ENCODE assay signal across 10 mouse cellular contexts in genomic region chr11:114311640-114312039, GRCm38 (mm10).
"Had no signal": no experiment of that assay in that cellular context is flagged by ENCODE, and none has a peak within 500 bp of the region (broad histone marks: within the 10 kb centered on the region; RNA-seq: fewer than 3 reads in every experiment).

No protein-coding gene starts in this region.

- DNase-seq: lung, adult 18-20 months; lung, embryonic 14.5 days; lung, postnatal 10 days; lung, postnatal 4 days; midbrain, embryonic 14.5 days; retina, postnatal 1 day; right cerebral cortex, adult 18-20 months; right cerebral cortex, postnatal 25 days; thymus, adult 2 months; thymus, postnatal 36 days had no signal
